Mouse (Mus musculus) monocyte, adult 5-6 weeks (primary cell): Measurements from ENCODE around the gene Gm44790. TPM values are rescaled to one million over a fixed set of nuclear protein-coding genes. Genes with fewer than 3 reads are reported as not detected.
A peak's percentile ranks its signal among the peaks of the same experiment; 100 is the strongest.
"Not testable (repeated sequence)": the region's sequence is repeated elsewhere in the genome, so short reads cannot be mapped to it uniquely, and the experiment has no call there.

Experiments used
- ATAC-seq: fragments of 153-309, 156-312 bp; replicated peaks from 2 replicates; pipeline ENCODE4 v1.8.0; 2017; ENCODE audit warnings: mild to moderate bottlenecking; ENCODE audit not compliant: low TSS enrichment, insufficient number of reproducible peaks, severe bottlenecking, poor library complexity, low FRiP score
- total RNA-seq: library from RNA; stranded (forward); fragments of 200-1000, 200-491, 200-594 nt; gene quantifications from 3 replicates; pipeline ENCODE4 v1.2.3, GENCODE M21; 2017

Gene Gm44790
- 2.7 to 6.8 TPM in 2 of 3 replicates, not detected in the other for total RNA-seq

DNA sequence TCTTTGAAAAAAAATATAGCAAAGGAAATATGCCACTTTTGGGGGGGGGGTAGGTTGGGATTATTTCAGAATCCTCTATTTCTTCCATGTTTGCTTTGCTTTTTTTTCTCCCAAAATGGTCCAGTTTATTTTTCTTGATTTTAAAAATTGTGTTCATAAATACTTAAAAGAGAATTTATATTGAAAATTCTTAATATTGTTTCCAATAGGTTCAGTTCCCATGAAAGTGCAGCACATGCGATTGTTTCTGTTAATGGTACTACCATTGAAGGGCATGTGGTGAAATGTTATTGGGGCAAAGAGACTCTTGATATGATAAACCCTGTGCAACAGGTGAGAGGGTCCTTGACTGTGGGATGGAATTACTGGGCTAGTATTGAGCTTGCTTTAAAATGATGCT lies at the start of gene Gm44790:
TSS of gene Gm44790 (plus strand) at position 301 of the 400 bp plus-strand sequence.
- ATAC-seq, result no peak

GRCm38 (mm10) chr6:86378341-86378740 lies 48.1 kb upstream of the Gm44790 start:
- no peak for ATAC-seq

- ATAC-seq, result not testable (repeated sequence)
Observed at GRCm38 (mm10) chr6:86380112-86380511, 46.3 kb upstream of the Gm44790 start.

- ATAC-seq, result no peak
Observed at GRCm38 (mm10) chr6:86382551-86382950, 43.9 kb upstream of the Gm44790 start.

DNA sequence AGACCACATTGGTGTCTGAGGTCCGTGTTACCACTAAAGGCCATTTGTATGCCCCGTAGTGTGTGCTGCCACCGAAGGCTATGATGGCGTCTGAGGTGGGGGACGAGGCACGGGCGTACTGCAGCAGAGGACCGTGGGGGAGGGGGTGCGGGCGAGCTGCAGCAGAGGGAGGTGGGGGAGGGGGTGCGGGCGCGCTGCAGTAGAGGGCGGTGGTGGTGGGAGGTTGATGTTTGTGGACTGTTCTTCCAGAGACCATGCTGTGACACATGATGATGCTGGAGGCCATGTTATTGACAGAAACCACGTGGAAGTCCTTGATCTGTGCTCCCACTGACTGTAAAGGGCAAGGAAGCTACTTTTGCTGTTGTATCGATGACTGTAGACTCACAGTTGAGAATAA lies 43.1 kb upstream of the Gm44790 start:
- no peak for ATAC-seq

GRCm38 (mm10) chr6:86384692-86385091 lies 41.8 kb upstream of the Gm44790 start:
- ATAC-seq, result no peak

DNA sequence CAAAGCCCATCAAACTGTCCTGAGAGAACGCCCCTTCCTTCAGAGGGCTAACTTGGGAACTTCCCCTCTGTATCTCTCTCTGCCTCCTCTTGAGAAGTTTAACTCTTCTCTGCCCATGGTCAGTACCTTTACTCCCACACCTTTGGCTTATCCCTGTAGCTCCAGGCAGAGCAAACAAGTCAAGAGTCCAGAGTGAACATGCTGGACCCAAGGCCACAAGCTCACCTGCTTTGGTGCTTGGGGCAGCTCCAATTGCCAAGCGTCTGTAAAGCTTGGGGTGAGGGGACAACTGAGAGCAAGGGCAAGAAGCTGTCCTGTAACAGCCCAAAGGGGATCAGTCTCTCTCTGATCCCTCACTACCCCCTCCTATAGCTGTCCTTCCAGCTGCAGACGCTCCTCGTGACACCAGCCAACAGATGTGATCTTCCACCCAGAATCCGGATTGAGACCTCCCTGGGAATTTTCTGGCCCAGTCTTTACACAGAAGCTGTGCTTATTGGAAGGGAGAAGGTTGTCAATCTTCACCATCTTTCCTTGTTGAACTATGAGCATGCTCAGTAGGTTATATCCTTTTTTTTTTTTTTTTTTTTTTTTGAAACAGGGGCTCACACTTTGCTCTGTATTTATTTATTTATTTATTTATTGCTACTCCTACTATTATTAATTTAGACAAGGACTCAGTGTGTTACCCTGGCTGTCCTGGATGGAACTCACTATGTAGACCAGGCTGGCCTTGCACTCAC lies 40.9 kb upstream of the Gm44790 start:
- ATAC-seq, result no peak

DNA sequence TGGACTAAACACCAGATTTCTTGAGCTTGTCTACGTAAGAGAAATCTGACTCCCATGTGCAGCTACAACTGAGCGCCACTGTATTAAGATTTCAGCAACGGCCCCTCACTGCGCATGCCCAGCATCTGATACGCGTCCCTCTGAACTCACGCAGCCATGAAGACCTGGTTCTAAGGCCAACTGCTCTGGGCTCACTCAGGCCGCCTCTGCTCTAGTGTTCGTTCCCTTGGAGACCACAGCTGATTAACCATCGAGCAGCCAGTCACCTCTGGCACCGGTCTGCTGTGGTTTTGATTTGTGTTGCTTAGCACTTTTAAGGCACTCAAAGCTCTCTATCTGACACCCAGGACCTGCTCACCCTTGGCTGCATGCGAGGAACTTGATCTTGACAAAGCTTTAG lies 39.1 kb upstream of the Gm44790 start:
- ATAC-seq, result no peak

DNA sequence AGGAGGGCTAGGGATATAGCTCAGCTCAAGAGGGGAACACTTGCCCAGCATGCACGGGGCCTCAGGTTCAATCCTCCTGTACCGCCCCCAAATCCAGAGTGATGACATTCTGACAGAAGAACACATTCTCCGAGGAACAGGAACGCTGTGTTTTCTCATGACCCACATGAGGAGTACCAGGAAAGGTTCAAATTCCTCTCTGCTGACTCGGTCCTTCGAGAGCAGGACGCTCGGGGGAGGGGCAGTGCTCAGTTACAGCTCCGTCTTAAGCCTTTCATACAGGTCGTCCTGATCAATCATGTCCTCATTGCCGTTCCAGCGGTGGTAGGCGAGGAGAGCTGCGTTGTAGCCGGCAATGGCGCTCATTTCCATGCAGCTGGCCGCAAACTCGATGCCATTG lies 38.0 kb upstream of the Gm44790 start:
- no peak for ATAC-seq

- no peak for ATAC-seq
Observed at GRCm38 (mm10) chr6:86391326-86391725, 35.1 kb upstream of the Gm44790 start.

GRCm38 (mm10) chr6:86393187-86393586 lies 33.3 kb upstream of the Gm44790 start:
- ATAC-seq, result no peak

- ATAC-seq, result no peak
Observed at GRCm38 (mm10) chr6:86394078-86394720, 32.3 kb upstream of the Gm44790 start.

DNA sequence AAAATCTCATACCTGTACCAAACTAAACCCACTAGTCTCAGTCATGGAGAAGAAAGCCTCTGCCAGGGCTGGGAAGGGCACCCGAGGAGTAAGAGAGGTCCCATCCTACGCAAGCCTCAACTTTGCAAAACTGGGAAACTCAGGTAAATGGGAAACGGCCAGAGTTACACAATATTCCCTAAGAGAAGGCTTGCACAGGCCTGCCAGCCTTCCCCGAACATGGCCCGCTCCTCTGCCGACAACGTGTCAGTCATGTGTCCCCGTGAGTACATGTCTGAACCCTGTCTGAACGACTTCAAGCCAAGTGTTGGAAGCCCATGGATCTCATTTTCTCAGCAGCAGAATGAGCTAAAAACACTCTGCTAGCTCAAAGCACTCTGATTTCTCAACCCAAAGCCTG lies 31.4 kb upstream of the Gm44790 start:
- ATAC-seq, result no peak

GRCm38 (mm10) chr6:86395969-86396368 lies 30.5 kb upstream of the Gm44790 start:
- ATAC-seq, result peak; percentile 14; the same call in 1 of the 2 replicates

GRCm38 (mm10) chr6:86396581-86397256 lies 29.7 kb upstream of the Gm44790 start, which contains the start of gene Pcyox1:
Pcyox1 (minus strand) TSS chr6:86397154.
- peak; percentile 67 for ATAC-seq

- ATAC-seq, result no peak
Observed at GRCm38 (mm10) chr6:86397257-86397980, 29.0 kb upstream of the Gm44790 start.

GRCm38 (mm10) chr6:86398986-86399385 lies 27.5 kb upstream of the Gm44790 start:
- ATAC-seq, result no peak

GRCm38 (mm10) chr6:86399995-86400394 lies 26.5 kb upstream of the Gm44790 start:
- no peak for ATAC-seq

GRCm38 (mm10) chr6:86400972-86401371 lies 25.5 kb upstream of the Gm44790 start:
- peak; percentile 63 for ATAC-seq
